Mouse (Mus musculus): ENCODE measurements around the gene Slc25a23.

Slc25a23 gene

GRCm38 (mm10) chr17:57012245-57012795 lies 47.3 kb downstream of the Slc25a23 start:
- DNase-seq (ENCODE audit: low read depth), result no peak

- peak; percentile 99 for DNase-seq (ENCODE audit: low read depth)
Measured at GRCm38 (mm10) chr17:57011236-57012141, 48.2 kb downstream of the Slc25a23 start, which contains the start of the genes Gtf2f1 and Gm17949. Gtf2f1 (minus strand) TSS chr17:57011288. Gm17949 (plus strand) TSS chr17:57011469.

GRCm38 (mm10) chr17:57010911-57011235 lies 48.8 kb downstream of the Slc25a23 start:
- DNase-seq (ENCODE audit: low read depth), result no peak

GRCm38 (mm10) chr17:57007137-57007905 lies 52.3 kb downstream of the Slc25a23 start:
- peak; percentile 30 for DNase-seq (ENCODE audit: low read depth)

GRCm38 (mm10) chr17:57003994-57004393 lies 55.7 kb downstream of the Slc25a23 start:
- no peak for DNase-seq (ENCODE audit: low read depth)

GRCm38 (mm10) chr17:57001228-57001627 lies 58.4 kb downstream of the Slc25a23 start:
- DNase-seq (ENCODE audit: low read depth), result no peak

GRCm38 (mm10) chr17:56999968-57000609 lies 59.6 kb downstream of the Slc25a23 start, which contains the start of gene Pspn:
Pspn (minus strand) TSS chr17:57000018.
- DNase-seq (ENCODE audit: low read depth), result no peak

GRCm38 (mm10) chr17:56999414-56999813 lies 60.2 kb downstream of the Slc25a23 start:
- no peak for DNase-seq (ENCODE audit: low read depth)

GRCm38 (mm10) chr17:56997029-56997667 lies 62.5 kb downstream of the Slc25a23 start, which contains the start of gene Alkbh7:
Alkbh7 (plus strand) TSS chr17:56997339.
- DNase-seq (ENCODE audit: low read depth), result peak; percentile 100

- DNase-seq (ENCODE audit: low read depth), result no peak
Measured at GRCm38 (mm10) chr17:56996506-56996905, 63.2 kb downstream of the Slc25a23 start.

- no peak for DNase-seq (ENCODE audit: low read depth)
Measured at GRCm38 (mm10) chr17:56995046-56995445, 64.6 kb downstream of the Slc25a23 start.
